Mouse (Mus musculus) urinary bladder, postnatal 36 days (tissue): ENCODE measurements around the gene Cox10.

ENCODE experiments used
- DNase-seq, 2 experiments: peaks; one replicate each; pipeline ENCODE4 v3.0.0; 2022; ENCODE audit warnings: low spot score in 2 of 2, mixed read lengths in 1 of 2

Cox10 gene

GRCm38 (mm10) chr11:63957207-63957606 is 122.1 kb downstream of the Cox10 start:
- peak; percentile 23 to 28 for DNase-seq

GRCm38 (mm10) chr11:63956748-63957147 is 122.5 kb downstream of the Cox10 start:
- no peak for DNase-seq

GRCm38 (mm10) chr11:63953887-63954286 is 125.4 kb downstream of the Cox10 start:
- DNase-seq = no peak

- DNase-seq = no peak
Measured at GRCm38 (mm10) chr11:63952743-63953191, 126.5 kb downstream of the Cox10 start.

- peak; percentile 21 to 53 for DNase-seq
Measured at GRCm38 (mm10) chr11:63951831-63952631, 127.2 kb downstream of the Cox10 start.

GRCm38 (mm10) chr11:63948371-63948770 is 130.9 kb downstream of the Cox10 start:
- DNase-seq = no peak

- DNase-seq = no peak
Measured at GRCm38 (mm10) chr11:63947024-63947423, 132.2 kb downstream of the Cox10 start.

- no peak for DNase-seq
Measured at GRCm38 (mm10) chr11:63943947-63944346, 135.3 kb downstream of the Cox10 start.

- no peak for DNase-seq
Measured at GRCm38 (mm10) chr11:63943268-63943890, 135.9 kb downstream of the Cox10 start.

- no peak for DNase-seq
Measured at GRCm38 (mm10) chr11:63942177-63942576, 137.1 kb downstream of the Cox10 start.

GRCm38 (mm10) chr11:63936641-63937040 is 142.6 kb downstream of the Cox10 start:
- DNase-seq = no peak

GRCm38 (mm10) chr11:63926901-63927300 is 152.4 kb downstream of the Cox10 start:
- DNase-seq = no peak

GRCm38 (mm10) chr11:63925161-63925582 is 154.1 kb downstream of the Cox10 start:
- DNase-seq = peak; percentile 73 to 81

GRCm38 (mm10) chr11:63924286-63924930 is 154.9 kb downstream of the Cox10 start:
- DNase-seq = no peak

- DNase-seq = peak in 1 of 2 experiments; percentile 14
Measured at GRCm38 (mm10) chr11:63923386-63923785, 155.9 kb downstream of the Cox10 start.

- DNase-seq = peak; percentile 81 to 89
Measured at GRCm38 (mm10) chr11:63922091-63922621, 157.1 kb downstream of the Cox10 start, which contains the start of gene Hs3st3b1. Gene Hs3st3b1 (minus strand): TSS chr11:63922290.

GRCm38 (mm10) chr11:63921044-63921951 is 158.0 kb downstream of the Cox10 start:
- no peak for DNase-seq

- DNase-seq = peak in 1 of 2 experiments; percentile 66
Measured at GRCm38 (mm10) chr11:63920531-63920930, 158.7 kb downstream of the Cox10 start.

- no peak for DNase-seq
Measured at GRCm38 (mm10) chr11:63919211-63920098, 159.8 kb downstream of the Cox10 start.
